Mouse (Mus musculus) limb, embryonic 14.5 days (tissue): Measurements from ENCODE around the gene Nab2. TPM values are rescaled to one million over a fixed set of nuclear protein-coding genes. Genes with fewer than 3 reads are reported as not detected.

ENCODE experiments used
- ATAC-seq: fragments of 200-750 bp; cut with Nextera tagmentation; 2 replicates; pipeline ENCODE4 v1.8.0; 2017; ENCODE audit warnings: low read depth, moderate number of reproducible peaks, moderate TSS enrichment; ENCODE audit not compliant: low FRiP score
- DNase-seq: peaks from one replicate; pipeline ENCODE4 v3.0.0-alpha.2; 2015; ENCODE audit warnings: low spot score
- H3K27ac ChIP-seq: fragments of 300-500 bp; sonication (generic); replicated peaks from 2 replicates; pipeline ENCODE4 v1.5.1; 2014; ENCODE audit warnings: low read depth, mild to moderate bottlenecking, low read length, moderate library complexity, mixed read lengths
- H3K27me3 ChIP-seq: fragments of 300-500 bp; sonication (generic); 2 replicates; pipeline ENCODE4 v1.6.1; 2014; ENCODE audit warnings: low read length, mixed read lengths; ENCODE audit not compliant: control insufficient read depth, insufficient read depth
- H3K36me3 ChIP-seq: fragments of 300-500 bp; sonication (generic); 2 replicates; pipeline ENCODE4 v1.6.1; 2014; ENCODE audit warnings: mild to moderate bottlenecking, low read length, moderate library complexity, mixed read lengths; ENCODE audit not compliant: control insufficient read depth, insufficient read depth
- H3K4me1 ChIP-seq: fragments of 300-500 bp; sonication (generic); 2 replicates; pipeline ENCODE4 v1.6.1; 2014; ENCODE audit warnings: antibody characterized with exemption, low read length, mixed read lengths; ENCODE audit not compliant: control insufficient read depth, insufficient read depth
- H3K4me2 ChIP-seq: fragments of 300-500 bp; sonication (generic); replicated peaks from 2 replicates; pipeline ENCODE4 v1.6.1; 2014; ENCODE audit warnings: low read depth, mild to moderate bottlenecking, low read length, moderate library complexity; ENCODE audit not compliant: severe bottlenecking
- H3K4me3 ChIP-seq: fragments of 300-500 bp; sonication (generic); replicated peaks from 2 replicates; pipeline ENCODE4 v1.5.1; 2014; ENCODE audit warnings: low read length
- H3K9ac ChIP-seq: fragments of 300-500 bp; sonication (generic); 2 replicates; pipeline ENCODE4 v1.6.1; 2014; ENCODE audit warnings: mild to moderate bottlenecking, low read depth, low read length, moderate library complexity; ENCODE audit not compliant: severe bottlenecking
- H3K9me3 ChIP-seq: fragments of 300-500 bp; sonication (generic); 2 replicates; pipeline ENCODE4 v1.6.1; 2016; ENCODE audit warnings: low read length; ENCODE audit not compliant: control insufficient read depth
- POLR2A ChIP-seq: fragments of 200-500 bp; IDR thresholded peaks from 2 replicates; pipeline ENCODE4 v1.8.0; 2012; ENCODE audit warnings: inconsistent platforms, mild to moderate bottlenecking, moderate library complexity, borderline replicate concordance; ENCODE audit not compliant: insufficient read depth, insufficient read length; ENCODE audit errors: extremely low read depth
- WGBS: fragments of 180-500 bp; shearing (Covaris S2); extraction: QIAGEN DNeasy Blood & Tissue Kit; methylation state at CpG from one replicate; pipeline ENCODE4 v1.1.7; 2014; 5-methylcytosine and 5-hydroxymethylcytosine counted together
- polyA plus RNA-seq, 2 experiments: library from polyadenylated mRNA; depleted of rRNA in 1 of 2; stranded (reverse) in 1 of 2; unstranded in 1 of 2; fragments of >200 nt; fragmentation: Nextera tagmentation in 1 of 2; extraction: Ambion mirVana in 1 of 2; gene quantifications; 2 replicates each; pipeline versions ENCODE4 v1.2.1 to v1.2.3; 2012 to 2014

The Nab2 gene
- polyA plus RNA-seq, 2 experiments: 16.4 to 64.5 TPM

DNA sequence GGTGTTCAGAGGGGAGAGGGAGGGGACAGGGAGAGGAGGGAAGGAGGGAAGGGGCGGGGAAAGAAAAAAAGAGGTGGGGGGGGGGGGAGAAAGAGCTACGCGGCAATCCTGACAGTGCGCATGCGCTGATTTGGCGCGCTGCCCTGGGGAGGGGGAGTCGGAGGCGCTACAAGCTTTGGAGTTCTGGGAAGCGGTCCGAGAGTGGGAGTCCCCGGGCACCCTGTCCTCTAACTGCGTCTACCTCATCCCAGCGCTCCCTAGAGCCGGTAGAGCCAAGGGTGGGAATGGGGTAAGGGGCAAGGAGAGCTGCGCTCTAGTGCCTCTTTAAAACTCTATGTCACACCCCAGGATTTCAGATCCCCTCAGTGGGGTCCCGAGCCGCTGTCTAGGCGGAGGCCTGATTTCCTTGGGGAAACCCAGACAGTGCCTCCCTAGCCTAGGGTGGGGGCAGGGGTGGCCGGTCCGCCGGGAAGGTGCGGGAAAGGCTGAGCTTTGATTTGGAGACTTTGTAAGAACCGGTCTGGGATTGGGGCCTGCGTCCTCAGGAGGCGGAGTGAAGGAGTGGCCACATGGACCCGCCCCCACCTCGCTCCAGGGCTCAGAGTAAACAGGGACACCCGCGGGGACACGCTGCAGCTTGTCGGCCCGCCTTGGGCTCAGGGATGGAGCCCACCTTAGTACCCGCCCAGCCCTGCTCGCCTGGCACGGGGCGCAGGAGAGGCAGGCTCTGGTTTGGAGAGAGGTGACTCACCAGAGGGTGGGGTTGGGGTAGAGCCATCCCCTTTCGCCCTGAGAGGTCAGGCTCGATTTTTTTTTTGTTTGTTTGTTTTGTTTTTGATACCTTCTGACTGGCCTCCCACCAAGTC, 46.9 kb downstream of the Nab2 start:
- H3K27me3 ChIP-seq: no peaks in the 10 kb centered on the region
- WGBS: under 1% methylated on average over 35 of the region's 39 CpGs
- H3K4me1 ChIP-seq: peaks cover 31% of the 10 kb centered on the region
- peak overlapping the region; percentile 94 for H3K27ac ChIP-seq
- H3K36me3 ChIP-seq: peaks cover 4% of the 10 kb centered on the region; the same call in 1 of the 2 replicates
- peak; percentile 45; the same call in 1 of the 2 replicates for TF ChIP-seq POLR2A
- ATAC-seq (peak; percentile 86), DNase-seq (peak; percentile 91)
- peak overlapping the region; percentile 89 for H3K4me3 ChIP-seq
- peaks cover 6% of the 10 kb centered on the region for H3K9me3 ChIP-seq
- H3K9ac ChIP-seq: peak overlapping the region; percentile 84
- peak overlapping the region; percentile 90 for H3K4me2 ChIP-seq

DNA sequence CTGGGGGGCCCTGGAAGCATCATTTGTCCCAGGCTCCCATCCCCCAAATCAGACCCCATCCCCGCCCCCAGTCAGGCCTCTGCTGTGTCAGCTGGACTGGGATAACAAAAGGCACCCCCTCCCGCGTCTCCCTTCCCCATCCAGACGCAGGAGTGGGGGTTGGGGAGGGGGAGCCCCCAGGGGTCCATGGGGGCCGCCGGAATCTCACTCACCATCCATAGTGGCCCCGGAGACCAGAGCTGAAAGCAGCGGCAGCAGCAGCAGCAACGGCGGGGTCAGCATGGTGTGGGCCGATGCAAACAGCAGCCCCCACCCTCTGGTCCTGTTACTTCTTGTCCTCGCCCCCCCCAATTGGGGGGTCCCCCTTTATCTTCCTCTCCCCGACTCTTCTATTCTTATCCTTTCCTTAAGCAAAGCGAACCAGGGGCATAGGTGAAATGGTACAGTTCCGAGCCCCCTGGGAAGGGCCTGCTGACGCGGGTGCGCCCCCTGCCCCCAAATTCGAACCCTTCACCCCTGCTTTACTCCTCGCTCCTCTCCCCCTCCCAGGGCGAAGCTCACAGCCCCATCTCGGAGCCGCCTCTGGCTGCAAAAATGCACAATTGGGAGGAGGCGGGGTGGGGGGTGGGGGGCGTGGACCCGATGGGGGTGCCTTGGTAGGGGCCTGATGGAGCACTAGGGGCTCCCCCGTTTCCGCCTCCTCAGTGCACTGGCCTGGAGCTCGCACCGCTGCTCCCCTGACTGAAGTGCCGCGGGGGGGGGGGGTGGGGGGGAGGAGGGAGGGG, 47.8 kb downstream of the Nab2 start, which contains the start of gene Lrp1:
TSS of gene Lrp1 (minus strand) at position 743 of the 785 bp plus-strand sequence.
- Histone ChIP-seq H3K36me3 (peaks cover 4% of the 10 kb centered on the region; the same call in 1 of the 2 replicates), H3K4me1 (peaks cover 39% of the 10 kb centered on the region), H3K4me2 (peak within 1 kb of the TSS; percentile 90), H3K27ac (peak within 1 kb of the TSS; percentile 94), H3K4me3 (peak within 1 kb of the TSS; percentile 89), H3K9me3 (no peaks in the 10 kb centered on the region), H3K27me3 (no peaks in the 10 kb centered on the region), H3K9ac (peak within 1 kb of the TSS; percentile 84)
- TF ChIP-seq POLR2A: 0 out of 2 replicates have a peak, but pooled peaks have one; percentile 9
- DNase-seq (peak; percentile 82), ATAC-seq (peak; percentile 78)
- WGBS: under 1% methylated on average over 21 of the region's 32 CpGs

DNA sequence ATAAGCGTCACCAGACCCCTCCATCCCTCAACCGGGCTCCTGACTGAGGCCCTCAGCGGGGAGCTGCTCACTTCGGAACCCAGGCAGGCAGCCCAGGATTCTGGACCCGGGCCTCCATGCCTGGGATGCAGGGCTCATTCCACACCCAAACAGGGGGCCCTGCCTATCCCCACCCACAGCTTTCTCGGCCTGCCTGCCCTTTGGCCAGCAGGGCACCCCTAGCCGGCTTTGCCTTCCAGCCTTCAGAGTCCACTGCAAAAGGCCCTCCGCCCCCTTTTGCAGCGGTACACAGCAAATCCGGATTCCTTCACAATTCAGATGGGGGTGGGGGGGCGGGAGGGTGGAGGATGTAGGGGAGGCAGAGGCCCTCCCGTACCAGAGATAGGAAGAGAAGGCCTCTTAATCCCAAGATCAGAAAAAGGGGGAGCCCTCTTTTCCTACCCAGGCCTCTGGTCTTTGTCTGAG, 48.4 kb downstream of the Nab2 start:
- Histone ChIP-seq H3K9ac (peak overlapping the region; percentile 84), H3K36me3 (peaks cover 4% of the 10 kb centered on the region; the same call in 1 of the 2 replicates), H3K4me2 (peak overlapping the region; percentile 90), H3K27ac (peak overlapping the region; percentile 87), H3K4me1 (peaks cover 46% of the 10 kb centered on the region), H3K9me3 (no peaks in the 10 kb centered on the region), H3K4me3 (peak overlapping the region; percentile 89), H3K27me3 (no peaks in the 10 kb centered on the region)
- ATAC-seq: no peak
- TF ChIP-seq POLR2A: no peak
- 6% methylated on average over 12 of the region's 12 CpGs for whole genome bisulfite sequencing
- DNase-seq: no peak

DNA sequence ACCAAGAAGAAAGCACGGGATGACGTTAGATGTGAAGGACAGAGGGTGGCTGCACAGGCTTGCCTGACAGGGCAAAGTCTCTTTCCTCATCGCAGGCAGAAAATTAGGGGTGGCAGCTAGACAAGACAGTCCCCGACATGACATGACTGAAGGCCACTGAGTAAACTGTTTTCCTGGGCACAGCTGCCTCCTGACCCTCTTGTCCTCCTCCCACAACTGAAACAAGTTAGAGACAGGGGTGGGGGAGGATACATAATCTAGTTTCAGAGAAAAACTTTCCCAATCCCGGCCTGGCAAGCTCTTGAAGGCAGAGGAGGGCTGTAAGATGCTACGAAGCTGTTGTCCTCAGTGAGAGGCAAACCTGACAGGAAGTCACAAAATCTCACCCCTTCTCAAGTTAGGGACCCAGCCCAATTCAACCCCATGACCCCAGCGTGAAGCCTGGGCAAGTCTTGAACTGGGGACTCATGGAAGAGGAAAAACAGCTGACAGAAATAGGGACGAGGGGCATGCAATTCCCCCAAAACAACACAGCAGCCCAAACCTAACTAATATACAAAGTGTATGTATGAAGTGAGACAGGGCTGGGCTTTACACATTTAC, 49.1 kb downstream of the Nab2 start:
- Histone ChIP-seq H3K4me2 (peak overlapping the region; percentile 90), H3K36me3 (peaks cover 4% of the 10 kb centered on the region; the same call in 1 of the 2 replicates), H3K4me3 (peak overlapping the region; percentile 89), H3K27ac (peak overlapping the region; percentile 87; the same call in 1 of the 2 replicates), H3K9ac (peak overlapping the region; percentile 84), H3K27me3 (no peaks in the 10 kb centered on the region), H3K4me1 (peaks cover 53% of the 10 kb centered on the region), H3K9me3 (no peaks in the 10 kb centered on the region)
- no peak for TF ChIP-seq POLR2A
- no peak for DNase-seq
- ATAC-seq: no peak
- 22% methylated on average over 8 of the region's 8 CpGs for WGBS

DNA sequence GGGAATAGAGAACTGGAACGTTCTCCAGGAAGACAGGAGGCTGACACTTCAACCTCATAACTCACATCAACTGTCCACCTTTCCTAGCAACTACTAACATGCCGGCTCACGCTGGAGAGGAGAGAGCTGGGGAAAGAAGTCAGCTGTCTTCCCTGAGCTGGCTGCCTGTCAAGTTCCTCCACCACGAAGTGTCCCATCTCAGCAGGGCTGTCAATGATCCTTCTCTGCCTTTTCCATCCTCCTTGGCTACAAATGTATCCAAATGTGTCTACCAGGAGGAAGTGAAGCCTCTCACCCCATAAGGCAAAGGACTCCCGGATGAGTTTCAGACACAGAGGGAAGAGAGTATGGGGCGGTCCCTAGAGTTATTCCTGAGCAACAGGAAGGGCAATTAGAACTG, 50.2 kb downstream of the Nab2 start:
- Histone ChIP-seq H3K27ac (no peak overlapping the region), H3K27me3 (no peaks in the 10 kb centered on the region), H3K36me3 (peaks cover 9% of the 10 kb centered on the region), H3K9ac (peak overlapping the region; percentile 3; the same call in 1 of the 2 replicates), H3K9me3 (no peaks in the 10 kb centered on the region), H3K4me3 (peak overlapping the region; percentile 89), H3K4me2 (peak overlapping the region; percentile 90), H3K4me1 (peaks cover 63% of the 10 kb centered on the region)
- no peak for DNase-seq
- 22% methylated on average over 6 of the region's 6 CpGs for WGBS
- no peak for ATAC-seq
- no peak for TF ChIP-seq POLR2A
